Mouse (Mus musculus) gastrocnemius, postnatal 10 days (tissue): ENCODE results near the gene Mcur1. TPM values are rescaled to one million over a fixed set of nuclear protein-coding genes. Genes with fewer than 3 reads are reported as not detected.

Experiments used
- DNase-seq: peaks from one replicate; pipeline ENCODE4 v3.0.0; 2021; ENCODE audit warnings: mixed read lengths
- total RNA-seq, 2 experiments: library from RNA; stranded (reverse); gene quantifications; 2 replicates each; pipeline ENCODE4 v1.2.3; 2021

Mcur1 gene
- total RNA-seq, 2 experiments from 2014 or later, result 22.0 to 22.6 TPM

GRCm38 (mm10) chr13:43565346-43565745, 5.4 kb upstream of the Mcur1 start:
- DNase-seq, result peak; percentile 87

GRCm38 (mm10) chr13:43564733-43565132, 4.7 kb upstream of the Mcur1 start:
- DNase-seq, result no peak

GRCm38 (mm10) chr13:43562726-43563125, 2.7 kb upstream of the Mcur1 start:
- no peak for DNase-seq

GRCm38 (mm10) chr13:43560458-43561411, 744 bp upstream of the Mcur1 start:
- peak; percentile 30 for DNase-seq

- DNase-seq, result no peak
Observed at GRCm38 (mm10) chr13:43558959-43559358, 1.0 kb downstream of the Mcur1 start.

- no peak for DNase-seq
Observed at GRCm38 (mm10) chr13:43558357-43558756, 1.6 kb downstream of the Mcur1 start.

GRCm38 (mm10) chr13:43556913-43557542, 3.0 kb downstream of the Mcur1 start:
- no peak for DNase-seq

- DNase-seq, result no peak
Observed at GRCm38 (mm10) chr13:43555321-43555720, 4.7 kb downstream of the Mcur1 start.

- DNase-seq, result no peak
Observed at GRCm38 (mm10) chr13:43554827-43555226, 5.2 kb downstream of the Mcur1 start.

GRCm38 (mm10) chr13:43550676-43551075, 9.3 kb downstream of the Mcur1 start:
- DNase-seq, result no peak

- DNase-seq, result no peak
Observed at GRCm38 (mm10) chr13:43549870-43550269, 10.1 kb downstream of the Mcur1 start.

- DNase-seq, result no peak
Observed at GRCm38 (mm10) chr13:43549078-43549698, 10.8 kb downstream of the Mcur1 start.

- no peak for DNase-seq
Observed at GRCm38 (mm10) chr13:43548617-43549016, 11.4 kb downstream of the Mcur1 start.

- DNase-seq, result peak; percentile 82
Observed at GRCm38 (mm10) chr13:43546861-43547260, 13.1 kb downstream of the Mcur1 start.

- no peak for DNase-seq
Observed at GRCm38 (mm10) chr13:43540205-43540815, 19.7 kb downstream of the Mcur1 start.

- no peak for DNase-seq
Observed at GRCm38 (mm10) chr13:43539409-43539808, 20.6 kb downstream of the Mcur1 start.

- DNase-seq, result no peak
Observed at GRCm38 (mm10) chr13:43537854-43538253, 22.1 kb downstream of the Mcur1 start.

- DNase-seq, result no peak
Observed at GRCm38 (mm10) chr13:43534015-43534414, 26.0 kb downstream of the Mcur1 start.

GRCm38 (mm10) chr13:43530832-43531693, 28.9 kb downstream of the Mcur1 start:
- DNase-seq, result peak; percentile 44

GRCm38 (mm10) chr13:43530129-43530831, 29.7 kb downstream of the Mcur1 start:
- DNase-seq, result no peak

GRCm38 (mm10) chr13:43526289-43526688, 33.7 kb downstream of the Mcur1 start:
- DNase-seq, result no peak
